Mouse (Mus musculus): Measurements from ENCODE around the gene Zc3h10. TPM values are rescaled to one million over a fixed set of nuclear protein-coding genes. Genes with fewer than 3 reads are reported as not detected.

The Zc3h10 gene
- 10 to 100 TPM; 10.9 to 11.0 TPM for total RNA-seq (2021)
- long read RNA-seq, experiment 1, transcript Zc3h10-201 (3 exons, 3,721 nt) = major isoform, 8 of 23 reads
- long read RNA-seq, experiment 1, partial matches to known transcripts = 0 of 23 reads
- long read RNA-seq, experiment 1, other reads (novel, unspliced or antisense) = 13 of 23 reads
- long read RNA-seq, experiment 2, transcript Zc3h10-201 (3 exons, 3,721 nt) = major isoform, 17 of 31 reads
- long read RNA-seq, experiment 2, partial matches to known transcripts = 1 of 31 reads
- long read RNA-seq, experiment 2, other reads (novel, unspliced or antisense) = 10 of 31 reads

GRCm38 (mm10) chr10:128547361-128548032 lies at the start of gene Zc3h10:
TSS of gene Zc3h10 (minus strand) at chr10:128547774.
- peak; percentile 70 to 82 for DNase-seq (ENCODE audit: low spot score in 2 of 2)

DNA sequence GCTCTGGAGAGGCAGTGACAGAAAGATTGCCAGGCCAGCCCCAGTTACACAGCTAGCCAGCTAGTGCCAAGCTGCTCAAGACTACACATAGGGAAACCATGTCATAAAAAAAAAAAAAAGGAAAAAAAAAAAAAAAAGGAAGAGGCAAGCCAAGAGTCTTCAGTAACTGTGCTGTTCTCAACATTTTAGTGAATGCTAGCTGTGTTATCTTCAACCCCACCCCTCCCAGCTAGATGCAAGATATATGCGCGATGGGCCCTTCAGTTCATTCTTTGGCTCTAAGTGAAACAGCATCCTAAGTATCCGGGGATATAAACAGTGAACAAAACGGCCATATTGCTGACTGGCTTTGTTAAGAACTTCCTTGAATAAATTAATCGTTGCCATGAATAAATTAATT lies 45.2 kb upstream of the Zc3h10 start:
- DNase-seq (ENCODE audit: low spot score in 2 of 2) = no peak

DNA sequence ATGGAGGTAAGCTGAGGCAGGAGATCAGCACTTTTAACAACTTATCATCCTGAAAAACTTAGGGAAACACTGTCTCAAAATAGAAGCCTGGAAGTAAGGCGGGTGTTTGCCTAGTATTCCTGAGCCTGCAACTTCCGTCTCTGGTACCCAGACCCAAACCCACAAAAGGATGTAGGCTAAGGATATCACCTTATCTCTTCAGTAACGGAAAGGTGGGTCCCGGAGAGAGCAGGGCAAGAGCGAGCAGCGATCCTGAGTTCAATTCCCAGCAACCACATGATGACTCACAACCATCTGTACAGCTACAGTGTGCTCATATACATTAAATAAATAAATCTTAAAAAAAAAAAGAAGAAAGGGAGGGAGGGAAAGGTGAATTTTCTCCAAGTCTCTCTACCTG lies 43.9 kb upstream of the Zc3h10 start:
- DNase-seq (ENCODE audit: low spot score in 2 of 2) = no peak

DNA sequence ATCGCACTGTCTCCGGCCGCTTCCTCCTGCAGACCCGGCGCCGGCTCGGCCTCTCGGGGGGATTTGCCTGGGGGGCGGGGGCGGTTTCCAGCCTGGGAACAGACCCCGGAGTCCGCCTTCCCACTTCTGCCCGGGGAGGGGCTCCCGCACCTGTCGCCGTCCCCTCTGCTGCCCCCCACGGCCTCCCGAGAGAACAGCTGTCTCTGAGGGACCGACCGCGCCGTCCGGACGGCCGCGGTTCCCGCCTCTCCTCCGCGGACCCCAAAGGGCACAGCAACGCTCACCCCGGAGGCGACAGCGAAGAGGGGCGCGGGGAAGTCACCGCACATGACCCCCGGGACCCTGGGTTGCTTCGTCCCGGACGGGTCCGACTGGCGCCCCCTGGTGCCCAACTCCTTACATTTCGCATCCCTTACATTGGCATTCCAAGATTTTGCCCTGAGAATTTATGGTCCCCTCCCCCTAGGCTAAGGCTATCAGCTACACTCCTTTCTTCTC lies 42.7 kb upstream of the Zc3h10 start:
- peak; percentile 33 to 52 for DNase-seq (ENCODE audit: low spot score in 2 of 2)

- peak; percentile 20 to 23 for DNase-seq (ENCODE audit: low spot score in 2 of 2)
These were observed 42.1 kb upstream of the Zc3h10 start, which contains the start of gene Erbb3 for GRCm38 (mm10) chr10:128589464-128590192. TSS of gene Erbb3 (minus strand) at chr10:128589652.

DNA sequence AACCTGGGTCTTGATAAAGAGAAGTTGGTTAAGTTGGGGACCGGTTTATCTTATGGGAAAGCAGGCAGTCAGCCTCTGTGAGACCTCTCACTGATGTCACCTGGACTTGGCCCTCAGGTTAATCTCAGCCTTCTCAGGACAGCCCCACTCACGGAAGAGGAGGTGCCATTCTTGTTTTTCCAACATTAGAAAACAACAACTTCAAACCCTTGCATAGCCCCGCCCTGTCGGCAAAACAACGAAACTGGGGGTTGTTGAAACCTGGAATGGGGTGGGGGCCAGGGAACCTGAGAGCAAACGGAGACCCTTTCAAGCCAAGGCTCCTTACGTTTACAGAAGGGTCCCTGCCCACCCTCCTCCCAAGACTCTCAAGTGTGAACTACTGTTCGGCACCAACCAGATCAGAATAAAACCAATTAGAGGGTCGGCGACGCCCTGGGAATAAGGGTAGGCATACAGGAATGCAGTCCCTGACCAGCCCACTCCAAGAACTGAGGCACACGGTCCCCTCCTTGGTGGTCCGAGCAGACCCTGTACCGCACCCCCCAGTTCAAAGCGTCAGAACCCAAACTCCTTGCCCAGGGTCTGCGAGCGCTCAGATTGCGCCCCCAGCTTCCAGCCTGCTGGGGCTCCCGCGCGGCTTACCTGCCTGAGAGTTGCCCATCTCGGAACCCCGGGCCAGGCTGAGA lies 41.3 kb upstream of the Zc3h10 start:
- no peak for DNase-seq (ENCODE audit: low spot score in 2 of 2)

- DNase-seq (ENCODE audit: low spot score in 2 of 2) = no peak
These were observed 40.6 kb upstream of the Zc3h10 start for GRCm38 (mm10) chr10:128588136-128588535.

DNA sequence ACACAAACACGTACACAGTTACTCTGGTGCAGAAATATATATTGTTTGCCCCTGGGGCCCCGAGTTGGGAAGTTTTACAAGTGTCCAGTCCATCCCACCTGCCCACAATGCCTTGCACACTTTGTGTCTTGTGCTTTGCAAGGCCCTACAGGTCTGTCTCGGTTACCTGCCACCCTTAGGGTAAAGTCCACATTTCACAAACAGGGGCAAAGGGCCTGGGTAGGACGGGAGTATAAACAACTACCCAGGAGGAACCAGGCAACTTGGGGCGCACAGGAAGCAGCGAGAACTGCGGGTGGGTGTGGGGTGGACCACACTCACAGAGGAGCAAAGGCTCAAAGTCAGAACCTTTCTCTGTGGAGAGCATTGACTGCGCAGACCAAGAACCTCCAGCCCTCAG lies 40.1 kb upstream of the Zc3h10 start:
- DNase-seq (ENCODE audit: low spot score in 2 of 2) = no peak

DNA sequence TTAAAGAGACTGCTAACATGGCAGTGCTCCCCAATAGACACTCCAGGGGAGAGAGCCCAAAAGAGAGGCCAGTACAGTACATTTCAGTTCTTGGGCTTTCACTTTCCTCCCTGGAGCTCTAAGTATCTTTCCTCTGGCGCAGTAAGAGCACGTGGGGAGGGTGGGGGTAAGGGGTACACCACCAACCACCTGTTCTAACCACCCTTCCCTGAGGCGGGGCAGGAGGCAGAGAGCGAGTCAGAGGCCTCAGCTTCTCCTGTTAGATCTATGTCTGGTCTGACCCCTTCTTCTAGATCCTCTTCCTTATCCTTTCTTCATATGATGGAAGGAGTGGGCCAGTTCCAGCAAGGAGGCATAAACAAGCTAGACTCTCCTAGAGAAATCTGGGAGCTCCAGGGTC lies 39.5 kb upstream of the Zc3h10 start:
- DNase-seq (ENCODE audit: low spot score in 2 of 2) = no peak

DNA sequence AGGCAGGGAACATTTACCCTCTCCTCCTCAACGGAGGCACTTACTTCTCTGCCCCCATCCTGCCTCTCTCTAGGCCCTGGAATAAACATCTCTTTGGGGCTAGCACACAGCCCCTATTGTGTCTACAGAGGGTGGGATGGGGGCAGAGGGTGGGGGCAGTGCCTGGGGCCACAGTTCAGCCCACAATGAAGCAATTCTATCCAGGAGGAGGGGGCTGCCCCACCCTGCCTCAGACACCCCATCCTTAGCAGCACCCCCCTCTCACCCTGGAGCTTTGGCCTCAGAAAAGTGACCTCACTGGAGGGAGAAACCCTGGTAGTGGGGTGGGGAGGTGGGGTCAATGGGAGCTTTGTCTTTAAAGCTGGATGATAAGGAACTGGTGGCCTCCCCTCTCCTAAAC lies 39.0 kb upstream of the Zc3h10 start:
- DNase-seq (ENCODE audit: low spot score in 2 of 2) = no peak

DNA sequence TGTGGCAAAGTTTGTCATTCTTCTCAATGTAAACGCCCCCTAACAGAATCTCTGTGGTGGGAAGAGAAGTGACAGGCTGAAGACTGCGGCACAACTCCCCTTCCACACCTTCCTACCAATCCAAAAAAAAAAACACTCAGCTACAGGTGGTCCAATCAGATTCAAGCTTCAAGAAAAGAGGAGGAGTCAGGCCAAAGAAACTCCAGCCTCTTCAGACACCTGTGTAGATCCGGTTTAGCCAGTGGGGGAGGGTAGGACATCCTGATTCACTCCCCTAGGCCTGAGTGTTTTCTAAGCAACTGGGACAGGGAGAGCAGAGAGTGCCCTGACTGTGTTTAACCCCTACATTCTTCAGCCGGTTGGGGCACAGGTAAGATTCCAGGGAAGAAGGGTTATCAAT lies 36.8 kb upstream of the Zc3h10 start:
- no peak for DNase-seq (ENCODE audit: low spot score in 2 of 2)

DNA sequence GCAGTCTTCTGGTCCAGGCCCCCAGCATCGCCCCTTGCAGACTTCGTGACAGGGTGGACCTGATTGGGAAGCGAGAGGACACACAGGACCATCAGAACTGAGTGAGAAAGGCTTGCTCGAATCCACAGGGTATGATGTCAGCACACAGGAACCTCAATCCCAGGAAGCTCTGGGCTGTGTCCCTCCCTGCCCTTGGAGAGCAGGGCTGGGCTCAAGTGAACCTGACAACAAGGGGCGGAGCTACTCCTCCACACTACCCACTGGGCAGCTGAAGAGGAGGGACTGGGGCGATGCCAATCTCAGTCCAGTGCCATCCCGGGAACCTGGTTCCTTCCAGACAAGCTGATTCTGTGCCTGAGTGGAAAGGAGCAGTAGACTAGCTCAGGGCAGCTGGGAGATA lies 36.1 kb upstream of the Zc3h10 start:
- peak in 1 of 2 experiments; percentile 27 for DNase-seq (ENCODE audit: low spot score in 2 of 2)

DNA sequence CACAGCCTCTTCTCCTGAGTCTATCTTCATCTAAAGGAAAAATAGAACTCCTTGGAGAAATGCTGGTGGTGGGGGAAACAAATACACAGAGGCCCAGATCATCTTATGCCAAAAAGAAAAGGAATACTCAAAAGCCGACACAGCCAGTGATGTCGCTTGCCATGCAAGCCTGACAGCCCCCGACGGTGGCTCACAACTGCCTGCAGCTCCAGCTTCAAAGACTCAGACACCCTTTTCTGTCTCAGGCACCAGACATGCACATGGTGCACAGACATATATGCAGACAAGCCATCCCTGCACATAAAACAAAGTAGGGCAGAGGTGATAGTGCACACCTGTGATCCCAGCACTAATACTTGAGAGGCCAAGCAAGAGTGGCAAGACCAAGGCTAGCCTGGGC lies 32.2 kb upstream of the Zc3h10 start:
- no peak for DNase-seq (ENCODE audit: low spot score in 2 of 2)

GRCm38 (mm10) chr10:128579298-128579697 lies 31.7 kb upstream of the Zc3h10 start:
- no peak for DNase-seq (ENCODE audit: low spot score in 2 of 2)

- no peak for DNase-seq (ENCODE audit: low spot score in 2 of 2)
These were observed 30.8 kb upstream of the Zc3h10 start for GRCm38 (mm10) chr10:128578330-128578729.

DNA sequence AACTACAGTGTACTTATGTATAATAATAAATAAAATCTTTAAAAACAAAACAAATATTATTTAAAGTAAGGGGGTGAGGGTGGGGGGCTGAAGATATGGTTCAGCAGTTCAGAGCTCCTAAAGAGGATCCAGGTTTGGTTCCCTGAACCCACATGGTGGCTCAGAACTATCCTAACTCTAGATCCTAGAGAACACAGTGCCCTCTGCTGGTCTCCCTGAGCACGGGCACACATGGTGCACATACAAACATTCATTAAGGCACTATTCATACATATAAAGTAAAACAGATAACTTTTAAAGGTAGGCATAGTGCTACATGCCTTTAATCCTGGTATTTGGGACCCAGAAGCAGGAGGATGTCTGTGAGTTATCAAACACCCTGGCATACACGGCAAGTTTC lies 27.5 kb upstream of the Zc3h10 start:
- no peak for DNase-seq (ENCODE audit: low spot score in 2 of 2)

GRCm38 (mm10) chr10:128565788-128566531 lies 18.4 kb upstream of the Zc3h10 start, which contains the start of gene Pa2g4:
TSS of gene Pa2g4 (minus strand) at chr10:128565987.
- DNase-seq (ENCODE audit: low spot score in 2 of 2) = peak; percentile 93 to 99

DNA sequence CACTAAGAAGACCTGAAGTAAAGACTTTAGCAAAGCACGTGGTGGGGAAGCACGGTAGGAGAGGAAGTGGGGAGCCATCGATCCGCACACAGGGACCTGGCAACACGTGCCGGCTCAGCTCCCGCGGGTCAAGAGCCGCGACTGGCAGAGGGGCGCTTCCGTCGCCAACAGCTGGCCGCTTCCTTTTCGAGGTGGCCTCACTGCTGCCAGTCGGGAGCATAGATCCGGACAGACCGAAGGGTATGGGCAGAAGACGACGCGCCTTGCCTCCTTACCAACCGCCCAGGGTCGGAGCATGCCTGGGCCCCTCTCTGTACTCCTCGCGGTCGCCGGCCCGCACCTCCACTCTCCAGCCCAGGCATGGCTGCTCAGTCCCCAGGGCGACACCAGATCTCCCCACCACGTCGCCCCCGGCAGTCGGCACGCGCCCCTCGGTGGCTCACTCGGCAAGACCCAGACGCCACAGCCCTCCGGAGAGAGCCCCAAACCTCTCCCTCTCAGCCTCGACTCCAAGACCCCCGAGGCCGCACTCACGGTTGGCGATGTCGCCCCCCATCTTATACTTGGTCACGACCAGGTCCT lies 17.7 kb upstream of the Zc3h10 start:
- DNase-seq (ENCODE audit: low spot score in 2 of 2) = peak in 1 of 2 experiments; percentile 40

GRCm38 (mm10) chr10:128563544-128563943 lies 16.0 kb upstream of the Zc3h10 start:
- DNase-seq (ENCODE audit: low spot score in 2 of 2) = no peak

DNA sequence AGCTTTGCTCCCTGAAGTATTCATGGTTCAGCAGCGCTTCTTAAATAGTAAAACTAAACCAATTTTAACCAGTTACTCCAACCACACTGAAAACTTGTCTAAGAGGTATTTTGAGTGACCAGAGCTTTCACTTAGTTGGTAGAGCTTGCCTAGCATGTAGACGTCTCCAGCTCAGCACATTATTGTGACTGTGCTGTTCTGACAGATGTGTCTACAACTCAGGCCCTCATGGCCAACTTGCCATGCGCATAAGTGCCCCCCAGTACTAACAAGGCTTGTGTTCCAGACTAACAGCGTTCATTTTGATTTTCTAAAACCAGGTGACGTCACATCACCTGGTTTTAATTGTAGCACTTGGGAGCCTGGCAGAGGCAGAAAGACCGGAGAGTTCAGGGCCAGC lies 9.4 kb upstream of the Zc3h10 start:
- no peak for DNase-seq (ENCODE audit: low spot score in 2 of 2)

Data from adrenal gland, postnatal 4 days (tissue).